Mouse (Mus musculus) liver, embryonic 14.5 days (tissue): Measurements from ENCODE around the gene Ptp4a2. TPM values are rescaled to one million over a fixed set of nuclear protein-coding genes. Genes with fewer than 3 reads are reported as not detected.

Source experiments
- ATAC-seq: fragments of 200-750 bp; cut with Nextera tagmentation; 2 replicates; pipeline ENCODE4 v1.8.0; 2017; ENCODE audit warnings: moderate number of reproducible peaks, mild to moderate bottlenecking, moderate library complexity; ENCODE audit not compliant: insufficient read depth
- DNase-seq, 3 experiments: peaks; one replicate each; pipeline ENCODE4 v3.0.0-alpha.2; 2012 to 2013; ENCODE audit warnings: low read depth in 3 of 3, low spot score in 3 of 3
- H3K27ac ChIP-seq: fragments of 300-500 bp; sonication (generic); 2 replicates; pipeline ENCODE4 v1.5.1; 2014; ENCODE audit warnings: moderate library complexity, mild to moderate bottlenecking, control low read depth, inconsistent platforms
- H3K27me3 ChIP-seq: fragments of 300-500 bp; sonication (generic); 2 replicates; pipeline ENCODE4 v1.6.1; 2014; ENCODE audit warnings: mild to moderate bottlenecking, low read length, moderate library complexity; ENCODE audit not compliant: control insufficient read depth, insufficient read depth
- H3K36me3 ChIP-seq: fragments of 300-500 bp; sonication (generic); replicated peaks from 2 replicates; pipeline ENCODE4 v1.6.1; 2014; ENCODE audit warnings: low read depth; ENCODE audit not compliant: control insufficient read depth, insufficient read depth
- H3K4me1 ChIP-seq, 2 experiments: fragments of 200-500 bp in 1 of 2; fragments of 300-500 bp in 1 of 2; sonication (generic) in 1 of 2; replicated peaks; 2 replicates each; pipeline ENCODE4 v1.6.1; 2012 to 2014; ENCODE audit warnings: antibody characterized with exemption in 1 of 2, inconsistent platforms in 1 of 2, low read length in 1 of 2; ENCODE audit not compliant: control insufficient read depth in 2 of 2, insufficient read depth in 2 of 2
- H3K4me2 ChIP-seq: fragments of 300-500 bp; sonication (generic); 2 replicates; pipeline ENCODE4 v1.6.1; 2014; ENCODE audit warnings: low read depth, mild to moderate bottlenecking, control low read depth, moderate library complexity
- H3K4me3 ChIP-seq, 2 experiments: fragments of 200-500 bp in 1 of 2; fragments of 300-500 bp in 1 of 2; sonication (generic) in 1 of 2; 2 replicates each; pipeline ENCODE4 v1.5.1; 2012 to 2014; ENCODE audit warnings: low read depth in 2 of 2, low read length in 2 of 2, mild to moderate bottlenecking in 2 of 2, control low read depth in 1 of 2, inconsistent platforms in 1 of 2, moderate library complexity in 1 of 2; ENCODE audit not compliant: insufficient read depth in 1 of 2
- H3K9ac ChIP-seq: fragments of 300-500 bp; sonication (generic); replicated peaks from 2 replicates; pipeline ENCODE4 v1.6.1; 2014; ENCODE audit warnings: mild to moderate bottlenecking, control low read depth, moderate library complexity
- H3K9me3 ChIP-seq: fragments of 300-500 bp; sonication (generic); 2 replicates; pipeline ENCODE4 v1.6.1; 2016; ENCODE audit warnings: low read length, mixed read lengths; ENCODE audit not compliant: control insufficient read depth
- CTCF ChIP-seq: IDR thresholded peaks from 2 replicates; pipeline ENCODE4 v1.5.1; 2016; ENCODE audit warnings: antibody characterized with exemption, low read depth, control low read depth
- EP300 ChIP-seq: IDR thresholded peaks from 2 replicates; pipeline ENCODE4 v1.6.1; 2016; ENCODE audit warnings: antibody characterized with exemption, low read depth
- WGBS: fragments of 180-500 bp; shearing (Covaris S2); extraction: QIAGEN DNeasy Blood & Tissue Kit; methylation state at CpG from one replicate; pipeline ENCODE4 v1.1.7; 2014; ENCODE audit not compliant: insufficient replicate concordance; 5-methylcytosine and 5-hydroxymethylcytosine counted together
- polyA plus RNA-seq, 2 experiments: library from polyadenylated mRNA; depleted of rRNA in 1 of 2; stranded (reverse) in 1 of 2; unstranded in 1 of 2; fragments of >200 nt; fragmentation: Nextera tagmentation in 1 of 2; extraction: Ambion mirVana in 1 of 2; gene quantifications; 2 replicates each; pipeline versions ENCODE4 v1.2.1 to v1.2.3; 2012 to 2014

The Ptp4a2 gene
- polyA plus RNA-seq, 2 experiments: 42.2 to 150 TPM

- ATAC-seq: no peak
- H3K4me1 ChIP-seq: peaks cover 23 to 41% of the 10 kb centered on the region in 2 experiments
- H3K36me3 ChIP-seq: no peaks in the 10 kb centered on the region
- H3K9ac ChIP-seq: no peak overlapping the region
- no peak overlapping the region for H3K4me2 ChIP-seq
- no peak overlapping the region for H3K27ac ChIP-seq
- no peaks in the 10 kb centered on the region for H3K27me3 ChIP-seq
- DNase-seq: no peak
- no peak for TF ChIP-seq EP300
- TF ChIP-seq CTCF: no peak
- no peaks in the 10 kb centered on the region for H3K9me3 ChIP-seq
- H3K4me3 ChIP-seq: no peak overlapping the region
- 18% methylated on average over 1 of the region's 1 CpGs for WGBS
Observed at GRCm38 (mm10) chr4:129791399-129791798, 19.6 kb upstream of the Ptp4a2 start.

- 21% methylated on average over 7 of the region's 7 CpGs for WGBS
- TF ChIP-seq EP300 (0 out of 2 replicates have a peak, but pooled peaks have one; percentile 16), CTCF (no peak)
- Histone ChIP-seq H3K4me1 (peaks cover 23 to 41% of the 10 kb centered on the region in 2 experiments), H3K9ac (no peak overlapping the region), H3K27me3 (no peaks in the 10 kb centered on the region), H3K4me2 (no peak overlapping the region), H3K36me3 (no peaks in the 10 kb centered on the region), H3K9me3 (no peaks in the 10 kb centered on the region), H3K4me3 (no peak overlapping the region), H3K27ac (no peak overlapping the region)
- ATAC-seq (no peak), DNase-seq (peak in 1 of 3 experiments; percentile 43)
Observed at GRCm38 (mm10) chr4:129792666-129793202, 18.3 kb upstream of the Ptp4a2 start.

- peak; percentile 33 for TF ChIP-seq EP300
- no peak for TF ChIP-seq CTCF
- ATAC-seq (peak; percentile 73), DNase-seq (peak; percentile 38 to 84 (median 42))
- no peaks in the 10 kb centered on the region for H3K36me3 ChIP-seq
- peak overlapping the region; percentile 13 for H3K4me2 ChIP-seq
- H3K27me3 ChIP-seq: no peaks in the 10 kb centered on the region
- H3K9me3 ChIP-seq: no peaks in the 10 kb centered on the region
- H3K27ac ChIP-seq: no peak overlapping the region
- WGBS: 11% methylated on average over 5 of the region's 5 CpGs
- H3K4me1 ChIP-seq: peaks cover 23 to 41% of the 10 kb centered on the region in 2 experiments
- H3K9ac ChIP-seq: no peak overlapping the region
- H3K4me3 ChIP-seq: no peak overlapping the region
Observed at GRCm38 (mm10) chr4:129793713-129794329, 17.2 kb upstream of the Ptp4a2 start.

- Histone ChIP-seq H3K27me3 (no peaks in the 10 kb centered on the region), H3K4me1 (peaks cover 23 to 41% of the 10 kb centered on the region in 2 experiments), H3K9me3 (no peaks in the 10 kb centered on the region), H3K4me3 (no peak overlapping the region), H3K27ac (peak overlapping the region; percentile 12; the same call in 1 of the 2 replicates), H3K36me3 (no peaks in the 10 kb centered on the region), H3K9ac (no peak overlapping the region), H3K4me2 (0 out of 2 replicates have a peak overlapping the region, but pooled peaks have one; percentile 15)
- ATAC-seq (no peak), DNase-seq (no peak)
- WGBS: 45% methylated on average over 17 of the region's 17 CpGs
- TF ChIP-seq EP300 (no peak), CTCF (no peak)
Observed at GRCm38 (mm10) chr4:129795151-129795860, 15.7 kb upstream of the Ptp4a2 start.

DNA sequence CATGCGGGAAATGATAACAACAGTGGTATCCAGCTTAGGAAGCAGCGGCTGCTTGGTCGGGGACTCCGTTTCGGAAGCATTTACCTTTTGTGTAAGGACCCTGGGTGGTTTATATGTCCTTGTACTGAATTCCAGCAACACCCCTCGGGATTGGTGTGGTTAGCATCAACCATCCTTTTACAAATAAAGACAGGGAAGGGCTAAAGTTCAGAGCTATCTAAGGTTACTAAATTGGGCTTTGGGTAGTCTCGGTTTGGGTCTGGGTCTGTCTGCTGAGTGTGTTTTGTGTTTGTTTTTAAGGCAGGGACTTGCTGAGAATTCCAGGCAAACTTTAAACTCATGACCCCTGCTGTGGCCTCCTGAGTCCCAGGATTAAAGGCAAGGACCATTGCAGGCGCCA lies 15.2 kb upstream of the Ptp4a2 start:
- ATAC-seq: no peak

More for the DNA sequence above, 15.2 kb upstream of the Ptp4a2 start:
- 59% methylated on average over 8 of the region's 8 CpGs for WGBS
- Histone ChIP-seq H3K9me3 (no peaks in the 10 kb centered on the region), H3K27me3 (no peaks in the 10 kb centered on the region), H3K4me3 (no peak overlapping the region), H3K27ac (no peak overlapping the region), H3K4me2 (0 out of 2 replicates have a peak overlapping the region, but pooled peaks have one; percentile 15), H3K9ac (no peak overlapping the region), H3K36me3 (no peaks in the 10 kb centered on the region), H3K4me1 (peaks cover 23 to 41% of the 10 kb centered on the region in 2 experiments)
- DNase-seq: no peak
- TF ChIP-seq CTCF (no peak), EP300 (no peak)
